Mouse (Mus musculus) testis, adult 2 months (tissue): Measurements from ENCODE around the gene Fignl2.
"Not testable (repeated sequence)": the region's sequence is repeated elsewhere in the genome, so short reads cannot be mapped to it uniquely, and the experiment has no call there.

ENCODE experiments used
- CTCF ChIP-seq: fragments of 200-500 bp; IDR thresholded peaks from 2 replicates; pipeline ENCODE4 v1.5.1; 2012; ENCODE audit warnings: low read depth, mild to moderate bottlenecking, inconsistent platforms, low read length, moderate library complexity; ENCODE audit not compliant: control insufficient read depth, insufficient read depth, insufficient replicate concordance
- POLR2A ChIP-seq: fragments of 200-500 bp; IDR thresholded peaks from 2 replicates; pipeline ENCODE4 v1.6.1; 2012; ENCODE audit warnings: low read depth, mild to moderate bottlenecking, inconsistent platforms, low read length, moderate library complexity; ENCODE audit not compliant: control insufficient read depth

DNA sequence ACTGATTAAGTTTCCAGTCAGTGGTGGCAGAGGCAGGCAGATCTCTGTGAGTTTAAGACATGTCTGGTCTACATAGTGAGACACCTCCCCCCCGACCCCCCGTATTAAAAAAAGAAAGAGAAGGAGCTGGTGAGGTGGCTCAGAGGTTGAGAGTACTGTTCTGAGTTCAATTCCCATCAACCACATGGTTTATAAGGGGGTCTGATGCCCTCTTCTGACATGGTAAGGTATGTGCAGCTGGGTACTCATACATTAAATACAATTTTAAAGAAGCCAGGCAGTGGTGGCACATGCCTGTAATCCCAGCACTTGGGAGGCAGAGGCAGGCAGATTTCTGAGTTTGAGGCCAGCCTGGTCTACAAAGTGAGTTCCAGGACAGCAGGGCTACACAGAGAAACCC is 35.4 kb upstream of the Fignl2 start:
- not testable (repeated sequence) for TF ChIP-seq POLR2A, CTCF
